Mouse (Mus musculus) erythroblast, embryonic 14.5 days (primary cell): ENCODE results near the gene Gbp10.
"Not testable (repeated sequence)": the region's sequence is repeated elsewhere in the genome, so short reads cannot be mapped to it uniquely, and the experiment has no call there.

ENCODE experiments used
- GATA1 ChIP-seq: IDR thresholded peaks from 2 replicates; pipeline ENCODE4 v1.6.1; 2012; ENCODE audit warnings: low read length, inconsistent platforms, mixed read lengths
- TAL1 ChIP-seq: IDR thresholded peaks from 3 replicates; pipeline ENCODE4 v1.6.1; 2012; ENCODE audit warnings: low read length, inconsistent platforms, mixed read lengths

GRCm38 (mm10) chr5:105200791-105201355, 38.5 kb downstream of the Gbp10 start:
- TF ChIP-seq TAL1, GATA1: not testable (repeated sequence)
